In the genomic region with DNA sequence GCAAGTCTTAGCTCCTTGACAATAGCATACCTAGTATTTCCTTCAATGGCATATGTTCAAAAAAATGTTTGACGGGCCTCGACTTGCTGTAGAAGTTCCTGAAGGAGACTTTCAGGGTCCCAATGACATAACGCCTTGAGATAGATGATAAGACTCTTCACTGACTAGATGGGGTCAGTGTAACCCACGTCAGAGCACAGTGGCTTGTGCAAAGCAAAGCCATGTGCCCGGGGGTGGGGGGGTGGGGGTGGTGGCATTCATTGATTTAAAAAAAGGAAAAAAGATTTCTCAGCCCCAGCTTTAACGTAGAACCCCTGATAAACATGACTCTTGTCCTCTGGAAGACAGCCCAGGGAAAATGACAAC, we compare ENCODE assay signal across 8 mouse cellular contexts. TPM values are rescaled to one million over a fixed set of nuclear protein-coding genes. Genes with fewer than 3 reads are reported as not detected.
DNase-seq lines count a peak whose midpoint lies in the region; ATAC-seq and TF ChIP-seq lines count a peak whose summit lies in the region.

No protein-coding gene starts in this region.

- peak overlapping the region; percentile 80 for H3K27ac ChIP-seq in heart, postnatal 0 days (ENCODE audit: low read depth)
- H3K27ac ChIP-seq in hindbrain, embryonic 11.5 days (ENCODE audit: low read depth, low read length): peak overlapping the region; percentile 64; the same call in 1 of the 2 replicates
- H3K27ac ChIP-seq in midbrain, embryonic 10.5 days (replicated peaks): peak overlapping the region; percentile 84

- H3K9ac ChIP-seq in heart, postnatal 0 days (replicated peaks; ENCODE audit: low read depth, low read length): no peak overlapping the region
- H3K9ac ChIP-seq in hindbrain, embryonic 11.5 days (ENCODE audit: low read depth, low read length): no peak overlapping the region

- no peaks in the 10 kb centered on the region for H3K9me3 ChIP-seq in heart, postnatal 0 days (replicated peaks; ENCODE audit: control insufficient read depth, low read length)
- H3K9me3 ChIP-seq in hindbrain, embryonic 11.5 days (ENCODE audit: control insufficient read depth, low read length): no peaks in the 10 kb centered on the region
- H3K9me3 ChIP-seq in midbrain, embryonic 10.5 days (replicated peaks): no peaks in the 10 kb centered on the region

- H3K36me3 ChIP-seq in heart, postnatal 0 days (replicated peaks; ENCODE audit: control insufficient read depth, insufficient read depth, low read length): no peaks in the 10 kb centered on the region
- no peaks in the 10 kb centered on the region for H3K36me3 ChIP-seq in hindbrain, embryonic 11.5 days (ENCODE audit: control insufficient read depth, insufficient read depth, low read length)
- no peaks in the 10 kb centered on the region for H3K36me3 ChIP-seq in midbrain, embryonic 10.5 days

- no peaks in the 10 kb centered on the region for H3K27me3 ChIP-seq in heart, postnatal 0 days (ENCODE audit: control insufficient read depth, insufficient read depth, low read length)
- no peaks in the 10 kb centered on the region for H3K27me3 ChIP-seq in hindbrain, embryonic 11.5 days (ENCODE audit: control insufficient read depth, insufficient read depth, low read length)
- H3K27me3 ChIP-seq in midbrain, embryonic 10.5 days (ENCODE audit: low read depth, poor library complexity, severe bottlenecking): no peaks in the 10 kb centered on the region

- H3K4me2 ChIP-seq in heart, postnatal 0 days (ENCODE audit: low read depth, low read length): peak overlapping the region; percentile 57
- H3K4me2 ChIP-seq in hindbrain, embryonic 11.5 days (replicated peaks; ENCODE audit: low read depth, low read length): no peak overlapping the region

- no peak for TF ChIP-seq EP300 in heart, postnatal 0 days (IDR thresholded peaks at IDR 0.05; ENCODE audit: low read depth)

- 36% methylated on average over 6 of the region's 6 CpGs for WGBS in heart, postnatal 0 days
- 71% methylated on average over 6 of the region's 6 CpGs for WGBS in hindbrain, embryonic 11.5 days
- 74% methylated on average over 6 of the region's 6 CpGs for WGBS in midbrain, embryonic 10.5 days

- DNase-seq in heart, postnatal 0 days (ENCODE audit: low spot score): no peak
- no peak for DNase-seq in heart, postnatal 14 days
- peak; percentile 41 for DNase-seq in adipocyte (ENCODE audit: low spot score)
- DNase-seq in hindbrain, embryonic 11.5 days (ENCODE audit: low spot score): no peak
- DNase-seq in midbrain, embryonic 10.5 days (ENCODE audit: low spot score): no peak
- DNase-seq in thymus, adult 18-20 months: no peak

- peak overlapping the region; percentile 45; the same call in 1 of the 2 replicates for H3K4me3 ChIP-seq in heart, postnatal 0 days (ENCODE audit: low read depth, low read length)
- H3K4me3 ChIP-seq in hindbrain, embryonic 11.5 days (ENCODE audit: low read depth, low read length): no peak overlapping the region
- peak overlapping the region; percentile 47 for H3K4me3 ChIP-seq in midbrain, embryonic 10.5 days

- no peak for ATAC-seq in heart, postnatal 0 days (ENCODE audit: insufficient read depth, low read depth)
- peak; percentile 39; the same call in 1 of the 2 replicates for ATAC-seq in hindbrain, embryonic 11.5 days (ENCODE audit: low FRiP score)
- ATAC-seq in frontal cortex, adult (ENCODE audit: low TSS enrichment): no peak
- no peak for ATAC-seq in CD4-positive, CD25-positive, alpha-beta regulatory T cell, adult 4 months

- intact Hi-C loops in heart, postnatal 14 days (cut with DNase I): loop anchor here (5.0 kb wide), 1 partner anchor 46 kb away; no protein-coding TSS in a partner anchor

- 0 out of 2 replicates have a peak, but pooled peaks cover 3% of the 10 kb centered on the region for H3K4me1 ChIP-seq in heart, postnatal 0 days (ENCODE audit: control insufficient read depth, insufficient read depth)
- no peaks in the 10 kb centered on the region for H3K4me1 ChIP-seq in hindbrain, embryonic 11.5 days (replicated peaks; ENCODE audit: control insufficient read depth, insufficient read depth, low read length)
- peaks cover 16% of the 10 kb centered on the region for H3K4me1 ChIP-seq in midbrain, embryonic 10.5 days

- no peak for TF ChIP-seq CTCF in heart, postnatal 0 days (IDR thresholded peaks at IDR 0.05; ENCODE audit: low read depth)

RNA-seq across cellular contexts. Expression of gene Slc25a5, which starts 12.8 kb away (rescaled TPM):
- 1,399 and 1,635 TPM in 2 replicates for total RNA-seq in heart, postnatal 0 days (2014; rRNA removed; ENCODE audit: low replicate concordance)
- polyA plus RNA-seq in heart, postnatal 0 days (2015; fragmentation: Nextera tagmentation; extraction: Ambion mirVana): 1,751 and 1,760 TPM in 2 replicates
- 100 to 1,000 TPM; 545 to 681 TPM for total RNA-seq in heart, postnatal 14 days (2021)
- 838 and 896 TPM in 2 replicates for polyA plus RNA-seq in hindbrain, embryonic 11.5 days (2014; fragmentation: Nextera tagmentation; extraction: Ambion mirVana)
- 854 and 880 TPM in 2 replicates for polyA plus RNA-seq in midbrain, embryonic 10.5 days (2016; fragmentation: Nextera tagmentation; extraction: Ambion mirVana)
- polyA plus RNA-seq in CD4-positive, CD25-positive, alpha-beta regulatory T cell, adult 4 months (2017; shearing (Covaris generic)): 1,000 to 10,000 TPM; 1,213 to 1,312 TPM
